Mouse (Mus musculus): ENCODE measurements around the gene Mapk8. TPM values are rescaled to one million over a fixed set of nuclear protein-coding genes. Genes with fewer than 3 reads are reported as not detected.

Gene Mapk8
- polyA plus RNA-seq, 1 experiment from 2014 or later: 36.0 TPM

GRCm38 (mm10) chr14:33423003-33423402, 24.0 kb downstream of the Mapk8 start:
- H3K4me3 ChIP-seq (ENCODE audit: low read depth, low read length): no peak overlapping the region
- no peak for ATAC-seq (ENCODE audit: low FRiP score)
- no peaks in the 10 kb centered on the region for H3K36me3 ChIP-seq (ENCODE audit: control insufficient read depth, insufficient read depth, low read length)
- WGBS: 92% methylated on average over 1 of the region's 1 CpGs
- no peak for DNase-seq (ENCODE audit: low spot score)
- no peak overlapping the region for H3K9ac ChIP-seq (ENCODE audit: low read depth, low read length)
- H3K4me2 ChIP-seq (replicated peaks; ENCODE audit: low read depth, low read length): no peak overlapping the region
- H3K27me3 ChIP-seq (ENCODE audit: control insufficient read depth, insufficient read depth, low read length): no peaks in the 10 kb centered on the region
- H3K9me3 ChIP-seq (ENCODE audit: control insufficient read depth, low read length): no peaks in the 10 kb centered on the region
- no peaks in the 10 kb centered on the region for H3K4me1 ChIP-seq (replicated peaks; ENCODE audit: control insufficient read depth, insufficient read depth, low read length)
- H3K27ac ChIP-seq (ENCODE audit: low read depth, low read length): no peak overlapping the region

DNA sequence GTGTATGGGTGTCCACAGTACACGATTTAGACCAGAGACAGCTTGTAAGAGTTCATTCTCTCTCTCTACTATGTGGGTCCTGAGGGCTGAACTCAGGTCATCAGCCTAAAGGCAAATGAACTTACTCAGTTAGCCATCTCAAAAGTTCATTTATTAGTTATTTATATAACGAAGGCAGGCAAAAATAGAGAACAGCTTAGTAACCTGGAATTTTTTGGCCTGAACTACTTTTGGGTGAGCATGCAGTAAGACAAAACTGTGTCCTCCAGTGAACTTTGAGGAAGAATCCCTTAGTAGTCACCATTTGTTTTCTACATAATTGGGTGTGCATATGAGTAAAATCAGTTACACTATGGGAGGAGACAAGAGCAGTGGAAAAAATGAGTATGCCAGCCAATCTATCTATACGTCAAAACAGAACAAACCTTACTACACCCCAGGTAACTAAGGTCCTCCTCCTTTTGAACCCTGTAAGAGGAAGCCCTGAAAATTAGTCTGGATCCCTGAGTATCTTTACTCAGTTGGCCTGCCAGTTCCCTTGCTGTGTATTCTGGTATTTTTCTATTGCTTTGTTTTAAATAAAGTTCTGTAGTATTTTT, 28.5 kb downstream of the Mapk8 start:
- 93% methylated on average over 3 of the region's 3 CpGs for WGBS
- no peaks in the 10 kb centered on the region for H3K27me3 ChIP-seq (ENCODE audit: control insufficient read depth, insufficient read depth, low read length)
- H3K4me1 ChIP-seq (replicated peaks; ENCODE audit: control insufficient read depth, insufficient read depth, low read length): no peaks in the 10 kb centered on the region
- no peaks in the 10 kb centered on the region for H3K9me3 ChIP-seq (ENCODE audit: control insufficient read depth, low read length)
- ATAC-seq (ENCODE audit: low FRiP score) (no peak), DNase-seq (ENCODE audit: low spot score) (no peak)
- no peak overlapping the region for H3K9ac ChIP-seq (ENCODE audit: low read depth, low read length)
- H3K4me3 ChIP-seq (ENCODE audit: low read depth, low read length): no peak overlapping the region
- no peak overlapping the region for H3K27ac ChIP-seq (ENCODE audit: low read depth, low read length)
- no peak overlapping the region for H3K4me2 ChIP-seq (replicated peaks; ENCODE audit: low read depth, low read length)
- H3K36me3 ChIP-seq (ENCODE audit: control insufficient read depth, insufficient read depth, low read length): no peaks in the 10 kb centered on the region

- Histone ChIP-seq H3K9ac (ENCODE audit: low read depth, low read length) (no peak overlapping the region), H3K4me2 (replicated peaks; ENCODE audit: low read depth, low read length) (no peak overlapping the region), H3K4me3 (ENCODE audit: low read depth, low read length) (no peak overlapping the region), H3K36me3 (ENCODE audit: control insufficient read depth, insufficient read depth, low read length) (no peaks in the 10 kb centered on the region), H3K9me3 (ENCODE audit: control insufficient read depth, low read length) (no peaks in the 10 kb centered on the region), H3K4me1 (replicated peaks; ENCODE audit: control insufficient read depth, insufficient read depth, low read length) (no peaks in the 10 kb centered on the region), H3K27me3 (ENCODE audit: control insufficient read depth, insufficient read depth, low read length) (no peaks in the 10 kb centered on the region), H3K27ac (ENCODE audit: low read depth, low read length) (no peak overlapping the region)
- WGBS: 93% methylated on average over 1 of the region's 1 CpGs
- DNase-seq (ENCODE audit: low spot score): no peak
- ATAC-seq (ENCODE audit: low FRiP score): no peak
Measured at GRCm38 (mm10) chr14:33415746-33416145, 31.2 kb downstream of the Mapk8 start.

GRCm38 (mm10) chr14:33402331-33402730, 44.6 kb downstream of the Mapk8 start:
- Histone ChIP-seq H3K27me3 (ENCODE audit: control insufficient read depth, insufficient read depth, low read length) (no peaks in the 10 kb centered on the region), H3K36me3 (ENCODE audit: control insufficient read depth, insufficient read depth, low read length) (no peaks in the 10 kb centered on the region), H3K4me1 (replicated peaks; ENCODE audit: control insufficient read depth, insufficient read depth, low read length) (no peaks in the 10 kb centered on the region), H3K4me2 (replicated peaks; ENCODE audit: low read depth, low read length) (no peak overlapping the region), H3K27ac (ENCODE audit: low read depth, low read length) (no peak overlapping the region), H3K4me3 (ENCODE audit: low read depth, low read length) (no peak overlapping the region), H3K9ac (ENCODE audit: low read depth, low read length) (no peak overlapping the region), H3K9me3 (ENCODE audit: control insufficient read depth, low read length) (no peaks in the 10 kb centered on the region)
- WGBS: 92% methylated on average over 1 of the region's 1 CpGs
- DNase-seq (ENCODE audit: low spot score): no peak
- ATAC-seq (ENCODE audit: low FRiP score): no peak

DNA sequence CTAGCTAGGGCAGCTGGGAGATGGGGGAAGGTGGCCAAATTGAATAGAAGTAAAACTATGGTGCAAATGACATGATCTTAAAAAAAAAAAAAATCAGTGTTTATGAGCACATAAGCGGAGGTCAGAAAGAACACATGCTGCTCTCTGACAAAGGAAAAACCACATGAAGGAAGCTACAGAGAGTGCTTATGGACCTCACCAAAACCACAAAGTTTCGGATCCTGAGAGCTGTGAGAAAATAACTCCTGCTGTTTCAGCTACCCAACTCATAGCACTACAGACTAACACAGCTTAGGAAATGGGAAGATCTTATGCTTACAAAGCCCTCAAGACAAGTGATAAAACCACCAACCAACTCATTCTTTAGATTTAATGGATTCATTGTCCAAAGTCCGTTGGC, 46.9 kb downstream of the Mapk8 start:
- Histone ChIP-seq H3K27ac (ENCODE audit: low read depth, low read length) (no peak overlapping the region), H3K4me3 (ENCODE audit: low read depth, low read length) (no peak overlapping the region), H3K27me3 (ENCODE audit: control insufficient read depth, insufficient read depth, low read length) (no peaks in the 10 kb centered on the region), H3K9ac (ENCODE audit: low read depth, low read length) (no peak overlapping the region), H3K36me3 (ENCODE audit: control insufficient read depth, insufficient read depth, low read length) (no peaks in the 10 kb centered on the region), H3K4me1 (replicated peaks; ENCODE audit: control insufficient read depth, insufficient read depth, low read length) (no peaks in the 10 kb centered on the region), H3K9me3 (ENCODE audit: control insufficient read depth, low read length) (no peaks in the 10 kb centered on the region), H3K4me2 (replicated peaks; ENCODE audit: low read depth, low read length) (no peak overlapping the region)
- WGBS: 86% methylated on average over 3 of the region's 3 CpGs
- ATAC-seq (ENCODE audit: low FRiP score) (no peak), DNase-seq (ENCODE audit: low spot score) (no peak)

DNA sequence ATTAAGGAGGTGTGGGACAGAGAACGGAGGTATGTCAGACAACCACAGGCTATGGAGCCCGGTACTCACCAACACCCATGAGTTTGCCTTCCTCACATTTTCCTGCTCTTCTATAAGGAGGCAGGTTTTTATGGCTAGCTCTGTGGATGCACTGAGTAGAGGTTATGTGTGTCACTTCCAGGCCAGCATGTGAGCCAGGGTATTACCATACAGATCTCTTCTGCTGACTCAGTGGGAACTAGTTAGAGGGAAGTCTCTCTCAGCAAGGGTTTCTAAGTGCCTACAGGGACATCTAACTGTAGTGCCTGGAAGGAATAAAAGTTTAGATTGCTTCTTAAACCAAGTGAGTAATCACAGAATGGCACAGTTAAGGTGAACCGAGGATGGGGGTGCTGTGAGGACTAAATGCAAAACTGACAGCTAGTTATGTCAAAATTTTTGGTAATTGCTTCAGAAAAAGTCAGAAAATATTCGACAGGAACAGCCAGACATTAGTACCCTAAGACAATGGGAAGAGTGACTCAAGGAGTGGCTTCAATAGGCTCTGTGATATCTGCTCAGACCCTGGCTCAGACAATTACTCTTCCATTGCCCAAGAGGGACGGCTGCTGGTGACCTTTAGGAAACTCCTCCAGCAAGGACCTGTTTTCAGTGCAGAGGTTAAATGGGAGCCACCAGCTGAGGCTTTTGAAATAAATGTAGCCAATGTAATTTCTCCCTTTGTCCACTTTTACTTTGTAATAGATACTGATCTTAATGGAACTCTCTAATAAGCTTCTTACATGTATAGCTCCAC, 48.7 kb downstream of the Mapk8 start:
- Histone ChIP-seq H3K4me2 (replicated peaks; ENCODE audit: low read depth, low read length) (no peak overlapping the region), H3K9ac (ENCODE audit: low read depth, low read length) (no peak overlapping the region), H3K27ac (ENCODE audit: low read depth, low read length) (no peak overlapping the region), H3K4me3 (ENCODE audit: low read depth, low read length) (no peak overlapping the region), H3K27me3 (ENCODE audit: control insufficient read depth, insufficient read depth, low read length) (no peaks in the 10 kb centered on the region), H3K9me3 (ENCODE audit: control insufficient read depth, low read length) (no peaks in the 10 kb centered on the region), H3K4me1 (replicated peaks; ENCODE audit: control insufficient read depth, insufficient read depth, low read length) (no peaks in the 10 kb centered on the region), H3K36me3 (ENCODE audit: control insufficient read depth, insufficient read depth, low read length) (no peaks in the 10 kb centered on the region)
- WGBS: 88% methylated on average over 5 of the region's 5 CpGs
- ATAC-seq (ENCODE audit: low FRiP score): no peak
- no peak for DNase-seq (ENCODE audit: low spot score)

GRCm38 (mm10) chr14:33380830-33381457, 66.0 kb downstream of the Mapk8 start:
- H3K9me3 ChIP-seq (ENCODE audit: control insufficient read depth, low read length): no peaks in the 10 kb centered on the region
- no peak for ATAC-seq (ENCODE audit: low FRiP score)
- H3K27me3 ChIP-seq (ENCODE audit: control insufficient read depth, insufficient read depth, low read length): no peaks in the 10 kb centered on the region
- DNase-seq (ENCODE audit: low spot score): no peak
- H3K9ac ChIP-seq (ENCODE audit: low read depth, low read length): no peak overlapping the region
- no peaks in the 10 kb centered on the region for H3K4me1 ChIP-seq (replicated peaks; ENCODE audit: control insufficient read depth, insufficient read depth, low read length)
- peaks cover 2% of the 10 kb centered on the region; the same call in 1 of the 2 replicates for H3K36me3 ChIP-seq (ENCODE audit: control insufficient read depth, insufficient read depth, low read length)
- H3K4me3 ChIP-seq (ENCODE audit: low read depth, low read length): no peak overlapping the region
- no peak overlapping the region for H3K27ac ChIP-seq (ENCODE audit: low read depth, low read length)
- WGBS: 91% methylated on average over 6 of the region's 6 CpGs
- no peak overlapping the region for H3K4me2 ChIP-seq (replicated peaks; ENCODE audit: low read depth, low read length)

DNA sequence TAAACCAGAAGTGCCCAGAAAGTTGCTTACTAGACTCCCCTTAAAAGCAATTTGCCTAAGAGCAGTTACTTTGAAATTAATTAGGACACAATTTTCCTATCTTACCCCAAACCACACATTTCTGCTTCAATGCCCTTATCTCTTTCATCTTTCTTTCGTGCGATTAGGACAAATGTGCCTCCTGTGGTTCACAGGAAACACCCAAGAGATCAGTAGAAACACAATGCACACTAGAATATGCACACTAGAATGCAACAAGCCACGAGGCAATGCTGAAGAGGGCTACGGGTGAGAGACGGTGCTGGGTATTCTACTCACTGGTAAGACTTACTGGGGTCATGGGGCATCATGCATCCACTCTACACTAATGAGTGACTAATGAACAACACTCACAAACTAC, 68.2 kb downstream of the Mapk8 start:
- H3K27me3 ChIP-seq (ENCODE audit: control insufficient read depth, insufficient read depth, low read length): no peaks in the 10 kb centered on the region
- no peak for ATAC-seq (ENCODE audit: low FRiP score)
- H3K4me2 ChIP-seq (replicated peaks; ENCODE audit: low read depth, low read length): no peak overlapping the region
- no peak for DNase-seq (ENCODE audit: low spot score)
- H3K4me3 ChIP-seq (ENCODE audit: low read depth, low read length): no peak overlapping the region
- H3K9me3 ChIP-seq (ENCODE audit: control insufficient read depth, low read length): no peaks in the 10 kb centered on the region
- no peak overlapping the region for H3K9ac ChIP-seq (ENCODE audit: low read depth, low read length)
- peaks cover 2% of the 10 kb centered on the region; the same call in 1 of the 2 replicates for H3K36me3 ChIP-seq (ENCODE audit: control insufficient read depth, insufficient read depth, low read length)
- H3K27ac ChIP-seq (ENCODE audit: low read depth, low read length): no peak overlapping the region
- WGBS: 74% methylated on average over 5 of the region's 5 CpGs
- no peaks in the 10 kb centered on the region for H3K4me1 ChIP-seq (replicated peaks; ENCODE audit: control insufficient read depth, insufficient read depth, low read length)

DNA sequence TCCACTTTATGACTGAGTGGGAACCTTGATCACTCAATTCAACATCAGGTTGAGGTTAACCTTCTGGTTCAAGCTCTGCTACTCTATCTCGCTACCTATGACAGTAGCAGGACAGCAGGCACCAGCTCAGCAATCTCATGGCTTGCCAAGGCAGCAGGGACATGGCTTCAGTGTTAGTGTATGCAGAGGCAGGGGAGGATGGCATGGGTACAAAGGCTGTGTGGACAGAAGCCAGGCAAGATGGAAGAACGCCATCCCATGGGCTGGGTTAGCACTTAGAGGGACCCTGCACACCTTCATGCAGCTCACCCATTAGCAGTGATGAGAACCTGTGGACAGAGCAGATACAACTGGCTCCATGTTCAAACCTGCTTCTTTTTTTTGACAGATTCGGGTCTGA, 69.7 kb downstream of the Mapk8 start:
- ATAC-seq (ENCODE audit: low FRiP score) (no peak), DNase-seq (ENCODE audit: low spot score) (no peak)
- 96% methylated on average over 3 of the region's 3 CpGs for WGBS
- H3K27ac ChIP-seq (ENCODE audit: low read depth, low read length): no peak overlapping the region
- no peak overlapping the region for H3K4me2 ChIP-seq (replicated peaks; ENCODE audit: low read depth, low read length)
- H3K36me3 ChIP-seq (ENCODE audit: control insufficient read depth, insufficient read depth, low read length): no peaks in the 10 kb centered on the region
- no peaks in the 10 kb centered on the region for H3K27me3 ChIP-seq (ENCODE audit: control insufficient read depth, insufficient read depth, low read length)
- H3K9ac ChIP-seq (ENCODE audit: low read depth, low read length): no peak overlapping the region
- H3K9me3 ChIP-seq (ENCODE audit: control insufficient read depth, low read length): no peaks in the 10 kb centered on the region
- no peaks in the 10 kb centered on the region for H3K4me1 ChIP-seq (replicated peaks; ENCODE audit: control insufficient read depth, insufficient read depth, low read length)
- no peak overlapping the region for H3K4me3 ChIP-seq (ENCODE audit: low read depth, low read length)
